Comparison of ENCODE assay signal across 11 mouse cellular contexts in genomic region chrX:169106048-169106622, GRCm38 (mm10).
DNase-seq lines count a peak whose midpoint lies in the region; ATAC-seq and TF ChIP-seq lines count a peak whose summit lies in the region.
"Had no signal": no experiment of that assay in that cellular context is flagged by ENCODE, and none has a peak within 500 bp of the region (broad histone marks: within the 10 kb centered on the region; RNA-seq: fewer than 3 reads in every experiment).

No protein-coding gene starts in this region.

- H3ac ChIP-seq in myocyte (ENCODE audit: control insufficient read depth, insufficient read length) = no peak overlapping the region

- H3K4me1 ChIP-seq in lung, postnatal 0 days (ENCODE audit: insufficient read depth, low read depth, low read length) = no peaks in the 10 kb centered on the region
- H3K4me1 ChIP-seq: hindbrain, embryonic 12.5 days; limb, embryonic 13.5 days had no signal

- H3K4me3 ChIP-seq in lung, postnatal 0 days (ENCODE audit: low read depth, low read length) = no peak overlapping the region
- no peak overlapping the region for H3K4me3 ChIP-seq in myocyte
- H3K4me3 ChIP-seq: hindbrain, embryonic 12.5 days; limb, embryonic 13.5 days had no signal

- no peak overlapping the region for H3K4me2 ChIP-seq in lung, postnatal 0 days (replicated peaks; ENCODE audit: low read depth, low read length)
- H3K4me2 ChIP-seq in myocyte (ENCODE audit: low read depth) = peak overlapping the region; percentile 38
- H3K4me2 ChIP-seq: hindbrain, embryonic 12.5 days; limb, embryonic 13.5 days had no signal

- DNase-seq in lung, postnatal 36 days = peak; percentile 39
- no peak for DNase-seq in lung, postnatal 0 days (ENCODE audit: low spot score)
- peak; percentile 60 for DNase-seq in c-Kit-positive CD71-positive TER-119-positive erythroid progenitor cells, embryonic 14.5 days (ENCODE audit: low spot score)
- peak; percentile 32 to 67 for DNase-seq in kidney, postnatal 25 days
- DNase-seq in heart, adult 8-10 months (ENCODE audit: low spot score) = no peak
- no peak for DNase-seq in layer of hippocampus, adult 8-10 months (ENCODE audit: low spot score in 2 of 2)
- DNase-seq in heart, postnatal 4 days = no peak
- DNase-seq: cerebellum, adult 11 months had no signal

- H3K27me3 ChIP-seq in lung, postnatal 0 days (replicated peaks; ENCODE audit: insufficient read depth, low read length) = no peaks in the 10 kb centered on the region
- no peaks in the 10 kb centered on the region for H3K27me3 ChIP-seq in myocyte (ENCODE audit: control insufficient read depth, insufficient read depth, insufficient read length)

- no peak for TF ChIP-seq CTCF in lung, postnatal 0 days (IDR thresholded peaks at IDR 0.05)

- H3K9ac ChIP-seq in lung, postnatal 0 days (replicated peaks; ENCODE audit: low read depth) = no peak overlapping the region
- H3K9ac ChIP-seq: hindbrain, embryonic 12.5 days; limb, embryonic 13.5 days had no signal

- no peaks in the 10 kb centered on the region for H3K79me2 ChIP-seq in myocyte (ENCODE audit: control insufficient read depth, insufficient read depth)

- WGBS in lung, postnatal 0 days = 47% methylated on average over 4 of the region's 4 CpGs

- TF ChIP-seq POLR2A in myocyte (IDR thresholded peaks at IDR 0.05; ENCODE audit: insufficient read length, low read depth) = no peak

- ATAC-seq in lung, postnatal 0 days = no peak

- no peak for TF ChIP-seq EP300 in lung, postnatal 0 days (IDR thresholded peaks at IDR 0.05)

- H3K27ac ChIP-seq in lung, postnatal 0 days (ENCODE audit: low read length) = no peak overlapping the region
- H3K27ac ChIP-seq: hindbrain, embryonic 12.5 days; limb, embryonic 13.5 days had no signal

- no peaks in the 10 kb centered on the region for H3K36me3 ChIP-seq in lung, postnatal 0 days (ENCODE audit: insufficient read depth, low read length)
- H3K36me3 ChIP-seq in myocyte (ENCODE audit: control insufficient read depth, insufficient read depth) = no peaks in the 10 kb centered on the region
- H3K36me3 ChIP-seq: hindbrain, embryonic 12.5 days; limb, embryonic 13.5 days had no signal

- H3K9me3 ChIP-seq in lung, postnatal 0 days (ENCODE audit: low read length) = no peaks in the 10 kb centered on the region
- H3K9me3 ChIP-seq: hindbrain, embryonic 12.5 days; limb, embryonic 13.5 days had no signal

TF ChIP-seq in myocyte, 11 proteins besides CTCF, POLR2A, EP300 and RAD21:
- TF ChIP-seq TCF12 (IDR thresholded peaks at IDR 0.05; ENCODE audit: insufficient read depth, poor library complexity, severe bottlenecking) = no peak
- TF ChIP-seq SRF (IDR thresholded peaks at IDR 0.05; ENCODE audit: control insufficient read depth, insufficient read length, low read depth) = no peak
- TF ChIP-seq E2F4 (IDR thresholded peaks at IDR 0.05; ENCODE audit: insufficient read depth) = no peak
- no peak for TF ChIP-seq REST (IDR thresholded peaks at IDR 0.05; ENCODE audit: insufficient read depth, insufficient read length)
- TF ChIP-seq MYOG (IDR thresholded peaks at IDR 0.05; ENCODE audit: control insufficient read depth in 1 of 3, insufficient read depth in 1 of 3, insufficient read length in 2 of 3, low read depth in 2 of 3) = no peak

Comparison
In these comparisons a context has a peak if more than half of its experiments do, and no peak if none do; other contexts are left out.
1. DNase-seq: peak in lung, postnatal 36 days (single experiment), c-Kit-positive CD71-positive TER-119-positive erythroid progenitor cells, embryonic 14.5 days (single experiment) and kidney, postnatal 25 days (2 of 2); none in lung, postnatal 0 days (single experiment), heart, adult 8-10 months (single experiment), layer of hippocampus, adult 8-10 months (0 of 2) and heart, postnatal 4 days (single experiment).